Mouse (Mus musculus): ENCODE measurements around the gene Mc1r.
"Not testable (repeated sequence)": the region's sequence is repeated elsewhere in the genome, so short reads cannot be mapped to it uniquely, and the experiment has no call there.

Gene Mc1r

DNA sequence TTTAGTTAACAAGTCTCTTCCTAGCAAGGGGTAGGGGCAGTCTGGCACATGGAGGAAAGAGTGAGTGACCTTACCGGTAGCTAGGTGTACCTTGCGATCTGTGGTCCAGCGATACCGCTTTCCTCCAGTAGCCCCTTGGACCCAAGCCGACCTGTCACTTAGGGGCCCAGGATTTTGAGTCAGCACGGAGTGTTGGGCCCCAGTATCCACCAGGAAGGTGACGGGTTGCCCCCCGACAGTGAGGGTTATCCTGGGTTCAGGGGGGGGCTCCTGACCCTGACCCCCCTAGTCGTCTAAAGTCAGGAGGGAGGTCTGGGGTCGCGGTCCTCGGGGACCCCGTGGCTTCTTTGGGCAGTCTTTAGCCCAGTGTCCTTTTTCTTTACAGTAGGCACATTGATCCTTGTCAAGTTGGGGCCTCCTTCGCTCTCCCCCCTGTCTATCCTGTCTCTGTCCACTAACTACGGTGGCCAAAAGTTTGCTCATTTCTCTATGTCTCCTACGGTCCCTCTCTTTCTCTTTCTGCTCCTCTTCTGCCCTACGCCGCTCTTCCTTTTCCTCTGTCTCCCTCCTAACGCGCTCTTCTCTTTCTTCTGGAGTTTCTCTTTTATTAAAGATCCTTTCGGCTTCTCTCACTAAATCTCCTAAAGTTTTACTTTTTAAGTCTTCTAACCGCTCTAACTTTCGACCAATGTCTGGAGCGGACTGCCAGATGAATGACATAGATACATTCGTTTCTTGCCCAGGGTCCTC is 24.9 kb downstream of the Mc1r start:
- DNase-seq (ENCODE audit: low read depth): no peak

DNA sequence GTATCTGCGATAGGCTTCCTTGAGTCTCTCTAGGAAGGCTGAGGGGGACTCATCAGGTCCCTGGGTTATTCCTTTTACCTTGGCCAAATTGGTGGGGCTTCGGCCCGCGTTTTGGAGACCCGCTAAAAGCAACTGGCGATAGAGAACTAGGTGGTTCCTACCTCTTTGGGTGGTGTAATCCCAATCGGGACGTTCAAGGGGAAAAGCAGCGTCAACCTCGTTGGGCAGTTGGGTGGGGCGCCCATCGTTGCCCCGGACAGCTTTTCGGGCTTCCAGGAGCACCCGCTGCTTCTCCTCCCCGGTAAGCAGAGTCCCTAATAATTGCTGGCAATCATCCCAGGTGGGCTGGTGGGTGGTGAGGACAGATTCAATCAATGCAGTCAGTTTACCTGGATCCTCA is 25.5 kb downstream of the Mc1r start:
- no peak for DNase-seq (ENCODE audit: low read depth)

DNA sequence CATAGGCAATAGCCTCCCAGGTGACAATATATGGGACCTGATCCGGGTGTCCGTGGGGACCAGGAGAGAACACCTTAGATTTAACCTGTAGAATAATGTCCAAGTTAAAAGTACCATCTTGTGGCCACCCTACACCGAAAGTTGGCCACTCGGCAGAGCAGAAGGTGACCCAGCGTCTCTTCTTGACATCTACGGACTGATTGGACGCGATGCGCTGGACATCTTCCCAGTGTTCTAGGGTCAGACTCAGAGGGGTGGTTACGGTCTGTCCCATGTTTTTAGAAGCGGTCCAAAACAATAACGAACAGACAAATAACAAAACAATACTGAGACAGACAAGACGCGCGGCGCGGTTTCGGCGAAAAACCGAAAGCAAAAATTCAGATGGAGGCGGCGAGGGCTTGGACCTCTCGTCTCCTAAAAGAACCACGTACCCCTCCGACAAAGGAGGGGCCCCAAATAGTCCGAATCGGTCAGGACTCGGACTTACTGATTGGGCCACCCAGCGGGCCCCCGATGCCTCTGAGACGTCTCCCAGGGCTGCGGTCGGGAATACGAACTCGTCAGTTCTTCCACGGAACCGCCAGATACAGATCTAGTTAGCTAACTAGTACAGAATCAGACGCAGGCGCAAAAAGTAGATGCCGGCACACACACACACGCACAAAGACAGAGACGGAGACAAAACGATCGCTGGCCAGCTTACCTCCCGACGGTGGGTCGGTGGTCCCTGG is 26.5 kb downstream of the Mc1r start:
- DNase-seq (ENCODE audit: low read depth): not testable (repeated sequence)

DNA sequence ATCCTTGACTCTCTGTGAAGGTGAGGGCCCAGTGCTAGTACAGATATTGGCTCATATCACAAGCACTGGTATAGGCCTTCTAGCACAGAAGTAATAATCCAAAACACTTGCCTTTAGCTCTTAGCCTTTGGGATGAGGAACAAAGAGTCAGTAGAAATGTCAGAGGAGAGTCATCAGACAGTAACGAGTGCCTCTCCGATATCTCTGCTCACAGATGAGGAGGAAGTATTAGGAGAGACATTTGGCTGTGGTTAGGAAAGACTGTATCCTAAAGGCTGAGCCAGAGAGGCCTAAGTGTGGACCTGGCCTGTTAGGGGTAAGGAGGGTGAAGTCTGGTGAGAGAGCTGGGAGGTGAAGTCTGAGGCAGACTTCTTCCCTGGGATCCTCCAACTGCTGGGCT is 34.9 kb downstream of the Mc1r start:
- peak; percentile 6 for DNase-seq (ENCODE audit: low read depth)

DNA sequence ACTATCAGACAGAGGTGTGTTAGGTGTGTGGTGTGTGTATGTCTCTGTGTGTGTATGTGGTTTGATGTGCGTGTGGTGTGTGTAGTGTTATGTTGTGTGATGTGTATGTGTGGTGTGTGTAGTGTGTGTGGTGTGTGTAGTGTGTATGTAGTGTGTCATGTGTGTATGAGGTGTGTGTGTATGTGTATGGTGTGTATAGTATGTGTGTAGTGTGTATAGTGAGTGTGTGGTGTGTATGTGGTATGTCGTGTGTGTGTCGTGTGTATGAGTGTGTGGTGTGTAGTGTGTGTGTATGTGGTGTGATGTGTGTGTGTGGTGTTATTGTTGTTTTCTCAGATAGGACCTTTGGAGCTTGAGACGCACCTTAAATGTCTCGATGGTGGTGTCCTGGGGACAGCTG is 35.4 kb downstream of the Mc1r start:
- no peak for DNase-seq (ENCODE audit: low read depth)

DNA sequence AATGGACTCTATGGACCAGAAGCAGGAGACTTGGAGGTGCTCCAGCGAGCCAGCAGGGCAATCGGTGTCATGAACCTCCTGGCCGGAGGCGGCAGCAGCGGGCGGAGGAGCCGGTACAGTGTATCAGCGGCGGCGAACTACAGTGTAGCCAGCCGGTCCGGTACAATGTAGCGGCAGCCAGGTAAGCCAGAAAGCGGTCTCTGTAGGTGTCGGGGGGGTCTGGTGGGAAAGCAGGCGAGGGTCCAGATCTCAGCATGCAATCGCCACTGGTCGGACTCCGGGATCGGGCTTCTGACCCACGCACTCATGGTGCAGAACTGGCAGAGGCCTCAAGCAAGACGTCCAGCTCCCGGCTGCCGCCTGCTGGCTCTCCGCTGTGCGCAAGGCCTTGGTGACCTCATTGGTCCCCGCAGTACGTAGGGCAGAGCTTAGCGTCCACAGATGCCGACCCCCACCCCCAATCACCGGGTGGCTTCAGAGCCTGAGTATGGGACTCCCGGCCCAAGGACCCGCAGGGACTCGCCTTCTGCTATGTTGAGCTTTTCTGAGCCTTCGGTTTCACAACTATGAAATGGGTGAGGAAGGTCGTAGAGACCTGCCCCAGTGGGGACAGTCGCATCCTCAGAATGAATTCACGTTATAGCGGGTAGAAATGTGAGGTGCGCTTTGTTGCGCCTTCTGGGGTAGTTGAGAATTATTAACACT is 36.1 kb downstream of the Mc1r start:
- peak; percentile 93 for DNase-seq (ENCODE audit: low read depth)

DNA sequence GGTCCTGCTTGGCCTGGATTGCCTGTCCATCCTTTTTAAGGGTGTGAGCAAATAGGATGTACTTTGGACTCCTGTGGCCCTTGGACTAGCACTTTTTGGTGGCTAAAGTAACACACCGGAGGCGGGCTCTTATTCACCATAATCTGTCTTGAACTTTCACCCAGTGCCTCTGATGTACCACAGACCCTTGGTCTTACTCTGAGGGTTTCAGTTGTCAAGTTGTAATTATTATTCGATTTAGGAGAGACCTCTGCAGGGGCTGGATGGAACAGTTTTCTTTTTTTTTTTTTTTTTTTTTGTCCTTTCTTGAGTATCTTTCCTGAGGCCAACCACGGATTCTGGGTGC is 36.6 kb downstream of the Mc1r start:
- no peak for DNase-seq (ENCODE audit: low read depth)

DNA sequence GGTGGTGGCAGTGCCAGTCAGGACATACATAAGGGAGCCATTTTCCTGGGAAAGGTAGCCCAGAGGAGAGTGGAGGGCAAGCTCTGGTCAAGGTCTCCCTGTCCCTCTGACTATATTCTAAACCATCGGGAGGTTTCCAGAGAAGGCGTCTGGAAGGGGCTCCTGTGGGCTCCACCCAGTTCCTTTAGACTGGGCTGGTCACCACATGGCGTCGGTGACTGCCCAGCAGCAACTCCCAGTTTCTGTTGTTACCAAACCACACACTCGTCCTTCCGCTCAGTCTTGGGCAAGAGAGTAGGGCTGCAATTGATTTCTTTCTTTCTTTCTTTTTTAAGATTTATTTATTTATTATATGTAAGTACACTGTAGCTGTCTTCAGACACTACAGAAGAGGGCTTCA is 37.2 kb downstream of the Mc1r start:
- DNase-seq (ENCODE audit: low read depth): no peak

DNA sequence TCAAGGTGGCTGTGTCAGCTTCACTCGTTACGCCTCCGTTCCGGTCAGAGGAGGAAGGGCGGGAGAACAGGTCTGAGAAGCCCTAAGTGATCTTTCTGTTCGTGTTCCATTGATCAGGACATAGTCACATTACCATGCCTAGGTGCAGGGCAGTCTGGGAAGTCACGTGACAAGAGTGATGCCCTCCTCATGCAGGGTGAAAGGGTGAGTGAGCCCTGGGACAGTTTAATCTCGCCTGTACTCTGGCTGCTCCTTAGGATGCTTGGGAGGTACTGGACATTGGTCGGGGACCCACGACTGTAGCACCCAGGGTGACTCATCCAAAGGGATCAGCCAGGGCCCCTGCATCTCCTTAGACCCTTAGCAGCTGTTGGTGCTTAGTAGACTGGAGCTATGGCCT is 39.1 kb downstream of the Mc1r start:
- DNase-seq (ENCODE audit: low read depth): no peak

DNA sequence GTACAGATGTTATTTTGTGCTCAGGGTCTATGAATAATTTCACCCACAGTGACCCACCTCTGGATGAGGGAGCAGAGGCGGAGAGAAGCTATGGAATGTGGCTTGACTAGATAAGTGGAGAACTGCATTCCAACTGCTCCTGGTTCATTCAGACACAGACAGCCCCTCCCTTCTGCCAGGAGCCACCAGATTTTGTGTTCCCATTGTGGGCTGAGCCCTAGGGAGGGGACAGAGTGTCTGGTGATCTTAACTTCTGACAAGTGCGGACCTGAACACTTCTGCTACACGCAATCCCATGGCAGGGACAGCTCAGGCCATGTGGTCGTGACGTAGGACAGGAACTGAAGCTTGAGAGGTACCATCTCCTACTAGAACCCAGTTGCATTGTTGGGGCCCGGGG is 39.9 kb downstream of the Mc1r start:
- DNase-seq (ENCODE audit: low read depth): no peak

DNA sequence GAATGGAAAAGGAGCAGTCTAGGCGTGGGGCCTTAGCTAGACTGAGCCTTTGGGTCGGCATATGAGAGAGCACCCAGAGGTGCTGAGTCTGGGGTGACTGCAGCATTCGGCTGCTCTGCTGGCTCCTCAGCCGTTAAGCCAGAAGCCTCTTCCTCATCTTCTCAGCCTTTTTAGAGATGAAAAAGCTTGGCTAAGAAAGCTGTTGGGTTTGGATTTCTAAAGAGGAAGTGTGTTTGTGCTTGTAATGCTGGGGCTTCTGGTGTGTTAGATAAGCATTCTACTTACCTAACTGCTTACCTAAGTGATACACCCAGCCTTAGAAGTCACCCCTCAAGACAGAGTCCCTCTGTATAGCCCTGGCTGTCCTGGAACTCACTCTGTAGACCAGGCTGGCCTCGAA is 43.9 kb downstream of the Mc1r start:
- DNase-seq (ENCODE audit: low read depth): no peak

DNA sequence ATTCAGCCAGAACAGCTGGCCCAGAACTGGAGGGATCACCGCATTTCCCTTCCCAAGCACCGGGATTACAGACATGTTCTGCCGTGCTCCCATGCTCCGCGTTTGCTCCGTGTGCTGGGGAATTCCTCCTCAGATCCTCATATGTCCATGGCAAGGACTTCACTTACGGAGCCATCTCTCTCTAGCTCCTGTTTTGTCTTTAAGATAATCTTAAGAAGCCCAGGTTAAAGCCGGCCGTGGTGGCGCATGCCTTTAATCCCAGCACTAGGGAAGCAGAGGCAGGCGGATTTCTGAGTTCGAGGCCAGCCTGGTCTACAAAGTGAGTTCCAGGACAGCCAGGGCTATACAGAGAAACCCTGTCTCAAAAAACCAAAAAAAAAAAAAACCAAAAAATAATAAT is 44.8 kb downstream of the Mc1r start:
- DNase-seq (ENCODE audit: low read depth): not testable (repeated sequence)

DNA sequence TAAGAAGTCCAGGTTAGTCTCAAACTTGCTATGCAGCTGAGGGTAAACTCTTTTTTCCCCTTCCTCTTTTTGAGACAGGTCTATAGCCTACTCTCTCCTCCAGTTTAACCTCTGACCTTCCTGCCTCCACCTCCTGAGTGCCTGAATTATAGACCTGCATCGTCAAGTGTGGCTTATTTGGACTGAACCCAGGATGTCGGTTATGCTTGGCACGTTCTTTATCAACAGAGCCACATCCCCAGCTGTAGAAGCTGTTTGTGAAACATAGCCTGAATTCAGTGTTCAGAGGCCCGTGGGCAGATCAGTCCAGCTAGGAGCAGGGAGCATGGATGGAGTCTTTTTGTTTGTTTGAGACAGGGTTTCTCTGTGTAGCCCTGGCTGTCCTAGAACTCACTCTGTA is 45.2 kb downstream of the Mc1r start:
- DNase-seq (ENCODE audit: low read depth): no peak

DNA sequence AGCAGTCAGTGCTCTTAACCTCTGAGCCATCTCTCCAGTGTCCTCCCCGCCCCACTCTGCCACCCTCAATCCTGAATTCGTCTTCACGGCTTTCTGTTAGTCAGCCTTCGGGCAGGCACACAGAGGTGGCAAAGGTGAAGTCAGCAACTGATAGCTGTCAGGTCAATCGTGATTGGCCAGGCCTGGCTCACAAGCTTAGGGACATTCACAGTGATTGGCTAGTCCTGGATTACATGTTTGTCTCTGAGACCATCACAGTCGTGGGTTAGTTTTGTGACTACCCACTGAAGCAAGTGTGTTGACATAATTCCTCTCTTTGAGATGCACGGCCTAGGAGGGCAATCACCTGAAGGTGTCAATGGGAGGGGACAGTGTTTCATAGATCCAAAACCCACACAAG is 46.4 kb downstream of the Mc1r start:
- no peak for DNase-seq (ENCODE audit: low read depth)

DNA sequence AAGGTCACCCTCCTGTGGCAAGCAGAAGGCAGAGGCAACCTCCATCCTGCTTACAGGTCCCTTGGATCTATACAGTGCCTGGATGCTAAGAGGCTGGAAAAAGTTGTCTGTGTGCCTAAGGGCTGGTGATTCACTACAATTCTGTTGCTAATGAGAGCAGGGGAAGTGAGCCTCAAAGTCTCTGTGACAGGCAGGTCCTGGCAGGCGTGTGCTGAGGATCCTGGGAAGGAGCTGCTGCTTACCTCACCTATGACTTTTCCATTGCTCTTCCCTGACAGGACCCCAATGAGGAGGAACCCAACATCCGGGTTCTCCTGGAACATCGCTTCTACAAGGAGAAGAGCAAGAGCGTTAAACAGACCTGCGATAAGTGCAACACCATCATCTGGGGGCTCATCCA is 47.0 kb downstream of the Mc1r start:
- no peak for DNase-seq (ENCODE audit: low read depth)

DNA sequence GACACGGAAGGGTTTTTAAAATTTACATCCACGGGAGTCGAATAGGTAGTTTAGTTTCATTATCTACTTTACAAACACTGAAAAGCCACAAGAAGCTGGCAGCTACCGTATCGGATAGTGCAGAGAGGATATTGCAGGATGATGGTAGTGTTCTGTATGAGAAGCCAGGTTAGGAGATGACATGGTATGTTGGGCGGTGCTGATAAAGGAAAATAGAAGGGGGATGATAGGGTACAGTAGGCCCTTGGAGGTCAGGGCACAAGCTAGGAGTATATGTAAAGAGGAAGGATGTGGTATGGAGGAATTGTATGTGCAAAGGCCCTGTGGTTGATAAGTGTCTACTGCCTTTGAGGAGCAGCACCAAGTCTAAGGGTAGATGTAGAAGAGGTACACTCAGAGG is 47.7 kb downstream of the Mc1r start:
- DNase-seq (ENCODE audit: low read depth): no peak
